Mouse (Mus musculus) kidney, postnatal 4 days (tissue): ENCODE results near the gene Gm27029.
"Not testable (repeated sequence)": the region's sequence is repeated elsewhere in the genome, so short reads cannot be mapped to it uniquely, and the experiment has no call there.

Experiments used
- DNase-seq, 2 experiments: peaks; one replicate each; pipeline ENCODE4 v3.0.0; 2021; ENCODE audit warnings: mixed read lengths in 2 of 2

Gene Gm27029

GRCm38 (mm10) chr11:101418991-101419390 is 5.6 kb downstream of the Gm27029 start:
- DNase-seq, result no peak

GRCm38 (mm10) chr11:101417101-101417855 is 7.3 kb downstream of the Gm27029 start, which contains the start of gene Aarsd1:
Aarsd1 (minus strand) TSS chr11:101417615.
- DNase-seq, result peak; percentile 93 to 94

- no peak for DNase-seq
Observed at GRCm38 (mm10) chr11:101416433-101417100, 8.0 kb downstream of the Gm27029 start.

- DNase-seq, result no peak
Observed at GRCm38 (mm10) chr11:101415306-101415705, 9.3 kb downstream of the Gm27029 start.

GRCm38 (mm10) chr11:101395110-101395509 is 29.5 kb downstream of the Gm27029 start:
- DNase-seq, result peak; percentile 88 to 91

GRCm38 (mm10) chr11:101381817-101382216 is 42.8 kb downstream of the Gm27029 start:
- DNase-seq, result peak in 1 of 2 experiments; percentile 30

GRCm38 (mm10) chr11:101378926-101379325 is 45.7 kb downstream of the Gm27029 start:
- DNase-seq, result peak in 1 of 2 experiments; percentile 35

- not testable (repeated sequence) for DNase-seq
Observed at GRCm38 (mm10) chr11:101378196-101378595, 46.4 kb downstream of the Gm27029 start.

GRCm38 (mm10) chr11:101374421-101374938 is 50.1 kb downstream of the Gm27029 start:
- no peak for DNase-seq

GRCm38 (mm10) chr11:101370141-101370540 is 54.5 kb downstream of the Gm27029 start:
- DNase-seq, result no peak

GRCm38 (mm10) chr11:101367326-101367935 is 57.2 kb downstream of the Gm27029 start, which contains the start of gene G6pc:
G6pc (plus strand) TSS chr11:101367561.
- peak in 1 of 2 experiments; percentile 56 for DNase-seq

GRCm38 (mm10) chr11:101364531-101364931 is 60.1 kb downstream of the Gm27029 start:
- peak in 1 of 2 experiments; percentile 42 for DNase-seq

GRCm38 (mm10) chr11:101360651-101361113 is 63.9 kb downstream of the Gm27029 start:
- DNase-seq, result no peak

- no peak for DNase-seq
Observed at GRCm38 (mm10) chr11:101359776-101360175, 64.8 kb downstream of the Gm27029 start.

GRCm38 (mm10) chr11:101357505-101358182 is 67.0 kb downstream of the Gm27029 start:
- no peak for DNase-seq
